Mouse (Mus musculus) midbrain, postnatal 0 days (tissue): Measurements from ENCODE around the gene Pkd2l1. TPM values are rescaled to one million over a fixed set of nuclear protein-coding genes. Genes with fewer than 3 reads are reported as not detected.

Experiments used
- ATAC-seq: fragments of 200-750 bp; cut with Nextera tagmentation; 2 replicates; pipeline ENCODE4 v1.8.0; 2017; ENCODE audit warnings: moderate number of reproducible peaks, mild to moderate bottlenecking, moderate TSS enrichment, moderate library complexity; ENCODE audit not compliant: low FRiP score
- DNase-seq: peaks from one replicate; pipeline ENCODE4 v3.0.0-alpha.2; 2015; ENCODE audit warnings: low spot score
- H3K27ac ChIP-seq: fragments of 300-500 bp; sonication (generic); 2 replicates; pipeline ENCODE4 v1.5.1; 2014; ENCODE audit warnings: low read depth, mild to moderate bottlenecking, low read length, mixed read lengths
- H3K27me3 ChIP-seq: fragments of 300-500 bp; sonication (generic); 2 replicates; pipeline ENCODE4 v1.6.1; 2014; ENCODE audit warnings: low read length, control low read depth, mixed read lengths; ENCODE audit not compliant: insufficient read depth
- H3K36me3 ChIP-seq: fragments of 300-500 bp; sonication (generic); 2 replicates; pipeline ENCODE4 v1.6.1; 2014; ENCODE audit warnings: low read length, control low read depth, mixed read lengths; ENCODE audit not compliant: insufficient read depth
- H3K4me1 ChIP-seq: fragments of 300-500 bp; sonication (generic); 2 replicates; pipeline ENCODE4 v1.6.1; 2014; ENCODE audit warnings: mild to moderate bottlenecking, control low read depth, antibody characterized with exemption, low read length, mixed read lengths; ENCODE audit not compliant: insufficient read depth
- H3K4me2 ChIP-seq: fragments of 300-500 bp; sonication (generic); 2 replicates; pipeline ENCODE4 v1.6.1; 2014; ENCODE audit warnings: low read depth, mild to moderate bottlenecking, low read length, mixed read lengths; ENCODE audit not compliant: poor library complexity, severe bottlenecking
- H3K4me3 ChIP-seq: fragments of 300-500 bp; sonication (generic); 2 replicates; pipeline ENCODE4 v1.5.1; 2014; ENCODE audit warnings: low read depth, mild to moderate bottlenecking, low read length, moderate library complexity
- H3K9ac ChIP-seq: fragments of 300-500 bp; sonication (generic); replicated peaks from 2 replicates; pipeline ENCODE4 v1.6.1; 2014; ENCODE audit warnings: mild to moderate bottlenecking, low read length, moderate library complexity, mixed read lengths; ENCODE audit not compliant: poor library complexity, severe bottlenecking
- H3K9me3 ChIP-seq: fragments of 300-500 bp; sonication (generic); 2 replicates; pipeline ENCODE4 v1.6.1; 2016; ENCODE audit warnings: low read length, control low read depth
- CTCF ChIP-seq: IDR thresholded peaks from 2 replicates; pipeline ENCODE4 v1.5.1; 2016; ENCODE audit warnings: antibody characterized with exemption, mild to moderate bottlenecking
- polyA plus RNA-seq: library from polyadenylated mRNA; unstranded; fragments of >200 nt; fragmentation: Nextera tagmentation; extraction: Ambion mirVana; gene quantifications from 2 replicates; pipeline ENCODE4 v1.2.1, GENCODE M21; 2015
- total RNA-seq: library from RNA; depleted of rRNA; stranded (reverse); fragments of >200 nt; gene quantifications from 2 replicates; pipeline ENCODE4 v1.2.3, GENCODE M21; 2014; rRNA removed

The Pkd2l1 gene
- total and polyA plus RNA-seq, 2 experiments from 2014 or later, result 0.07 to 0.27 TPM

DNA sequence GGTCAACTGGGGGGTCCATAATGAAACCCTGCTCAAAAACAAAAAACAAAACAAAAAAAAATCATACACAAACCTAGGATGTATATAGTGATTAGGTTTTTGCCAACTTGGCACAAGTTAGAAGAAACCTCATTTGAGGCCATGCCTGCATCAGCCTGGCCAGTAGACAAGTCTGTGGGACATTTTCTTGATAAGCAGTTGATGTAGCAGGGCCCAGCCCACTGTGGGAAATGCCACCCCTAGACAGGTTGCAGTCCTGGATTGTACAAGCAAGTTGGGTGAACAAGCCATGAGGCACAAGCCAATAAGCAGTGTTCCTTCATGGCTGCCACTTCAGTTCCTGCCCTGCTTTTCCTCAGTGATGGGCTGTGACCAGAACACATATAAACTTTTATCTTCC is 91.4 kb downstream of the Pkd2l1 start:
- Histone ChIP-seq H3K9ac (no peak overlapping the region), H3K27ac (no peak overlapping the region), H3K4me1 (no peaks in the 10 kb centered on the region), H3K36me3 (peaks cover 10% of the 10 kb centered on the region), H3K9me3 (no peaks in the 10 kb centered on the region), H3K4me2 (no peak overlapping the region), H3K4me3 (no peak overlapping the region), H3K27me3 (no peaks in the 10 kb centered on the region)
- ATAC-seq, result no peak
- DNase-seq, result no peak
- TF ChIP-seq CTCF, result no peak

Other genes starting within 250 kb of the Pkd2l1 start
- 0.27 TPM in 1 of 2 replicates, not detected in the other for gene Cpn1, start 205.9 kb downstream of the Pkd2l1 start, total RNA-seq
- 0.38 and 0.48 TPM in 2 replicates for gene Cpn1, start 205.9 kb downstream of the Pkd2l1 start, polyA plus RNA-seq
- not detected in 2 replicates for gene Cyp2c23, start 163.2 kb downstream of the Pkd2l1 start, total RNA-seq
- gene Cyp2c23, start 163.2 kb downstream of the Pkd2l1 start, polyA plus RNA-seq, result 0.15 TPM in 1 of 2 replicates, not detected in the other
- 9.8 and 11.8 TPM in 2 replicates for gene Erlin1, start 122.7 kb downstream of the Pkd2l1 start, total RNA-seq
- 15.9 and 16.4 TPM in 2 replicates for gene Erlin1, start 122.7 kb downstream of the Pkd2l1 start, polyA plus RNA-seq
- 40.7 and 52.4 TPM in 2 replicates for gene Chuk, start 85.0 kb downstream of the Pkd2l1 start, total RNA-seq
- gene Chuk, start 85.0 kb downstream of the Pkd2l1 start, polyA plus RNA-seq, result 31.6 and 34.7 TPM in 2 replicates
- gene Cwf19l1, start 56.6 kb downstream of the Pkd2l1 start, total RNA-seq, result 13.4 and 27.0 TPM in 2 replicates
- gene Cwf19l1, start 56.6 kb downstream of the Pkd2l1 start, polyA plus RNA-seq, result 27.8 and 30.6 TPM in 2 replicates
- gene Bloc1s2, start 46.0 kb downstream of the Pkd2l1 start, total RNA-seq, result 40.4 and 56.7 TPM in 2 replicates
- 200 and 201 TPM in 2 replicates for gene Bloc1s2, start 46.0 kb downstream of the Pkd2l1 start, polyA plus RNA-seq
- 2.7 and 3.9 TPM in 2 replicates for gene Scd3, start 10.8 kb upstream of the Pkd2l1 start, total RNA-seq
- gene Scd3, start 10.8 kb upstream of the Pkd2l1 start, polyA plus RNA-seq, result 5.9 and 6.0 TPM in 2 replicates
- gene Scd2, start 101.2 kb upstream of the Pkd2l1 start, total RNA-seq, result 905 and 948 TPM in 2 replicates
- 224 and 226 TPM in 2 replicates for gene Scd2, start 101.2 kb upstream of the Pkd2l1 start, polyA plus RNA-seq
- gene Scd4, start 140.7 kb upstream of the Pkd2l1 start, total RNA-seq, result 0.33 and 0.44 TPM in 2 replicates
- 0.17 TPM in 1 of 2 replicates, not detected in the other for gene Scd4, start 140.7 kb upstream of the Pkd2l1 start, polyA plus RNA-seq
- 38.5 and 42.3 TPM in 2 replicates for gene Scd1, start 215.4 kb upstream of the Pkd2l1 start, total RNA-seq
- gene Scd1, start 215.4 kb upstream of the Pkd2l1 start, polyA plus RNA-seq, result 7.1 and 7.5 TPM in 2 replicates